Mouse (Mus musculus): ENCODE results near the gene Igf2bp3. TPM values are rescaled to one million over a fixed set of nuclear protein-coding genes. Genes with fewer than 3 reads are reported as not detected.
A peak's percentile ranks its signal among the peaks of the same experiment; 100 is the strongest.

The Igf2bp3 gene
- polyA plus RNA-seq, 1 experiment from 2014 or later, result 15.5 TPM

- Histone ChIP-seq H3K4me3 (ENCODE audit: low read length) (no peak overlapping the region), H3K27me3 (replicated peaks; ENCODE audit: control insufficient read depth, insufficient read depth, low read length) (no peaks in the 10 kb centered on the region), H3K9me3 (ENCODE audit: control insufficient read depth, low read length) (no peaks in the 10 kb centered on the region), H3K4me1 (ENCODE audit: control insufficient read depth, insufficient read depth, low read depth, low read length) (peaks cover 12% of the 10 kb centered on the region), H3K9ac (ENCODE audit: low read depth, low read length) (peak overlapping the region; percentile 19), H3K36me3 (ENCODE audit: control insufficient read depth, insufficient read depth, low read length) (no peaks in the 10 kb centered on the region), H3K4me2 (ENCODE audit: low read length) (peak overlapping the region; percentile 29; the same call in 1 of the 2 replicates), H3K27ac (ENCODE audit: low read depth, low read length) (peak overlapping the region; percentile 46)
- WGBS, result 3% methylated on average over 7 of the region's 7 CpGs
- ATAC-seq, result peak; percentile 82
Measured at GRCm38 (mm10) chr6:49055256-49055733, 159.5 kb downstream of the Igf2bp3 start.

GRCm38 (mm10) chr6:49052191-49052590, 162.6 kb downstream of the Igf2bp3 start:
- Histone ChIP-seq H3K27ac (ENCODE audit: low read depth, low read length) (no peak overlapping the region), H3K4me3 (ENCODE audit: low read length) (no peak overlapping the region), H3K9me3 (ENCODE audit: control insufficient read depth, low read length) (no peaks in the 10 kb centered on the region), H3K36me3 (ENCODE audit: control insufficient read depth, insufficient read depth, low read length) (no peaks in the 10 kb centered on the region), H3K9ac (ENCODE audit: low read depth, low read length) (no peak overlapping the region), H3K4me2 (ENCODE audit: low read length) (no peak overlapping the region), H3K27me3 (replicated peaks; ENCODE audit: control insufficient read depth, insufficient read depth, low read length) (no peaks in the 10 kb centered on the region), H3K4me1 (ENCODE audit: control insufficient read depth, insufficient read depth, low read depth, low read length) (peaks cover 12% of the 10 kb centered on the region)
- ATAC-seq, result no peak
- whole genome bisulfite sequencing, result 73% methylated on average over 5 of the region's 5 CpGs

DNA sequence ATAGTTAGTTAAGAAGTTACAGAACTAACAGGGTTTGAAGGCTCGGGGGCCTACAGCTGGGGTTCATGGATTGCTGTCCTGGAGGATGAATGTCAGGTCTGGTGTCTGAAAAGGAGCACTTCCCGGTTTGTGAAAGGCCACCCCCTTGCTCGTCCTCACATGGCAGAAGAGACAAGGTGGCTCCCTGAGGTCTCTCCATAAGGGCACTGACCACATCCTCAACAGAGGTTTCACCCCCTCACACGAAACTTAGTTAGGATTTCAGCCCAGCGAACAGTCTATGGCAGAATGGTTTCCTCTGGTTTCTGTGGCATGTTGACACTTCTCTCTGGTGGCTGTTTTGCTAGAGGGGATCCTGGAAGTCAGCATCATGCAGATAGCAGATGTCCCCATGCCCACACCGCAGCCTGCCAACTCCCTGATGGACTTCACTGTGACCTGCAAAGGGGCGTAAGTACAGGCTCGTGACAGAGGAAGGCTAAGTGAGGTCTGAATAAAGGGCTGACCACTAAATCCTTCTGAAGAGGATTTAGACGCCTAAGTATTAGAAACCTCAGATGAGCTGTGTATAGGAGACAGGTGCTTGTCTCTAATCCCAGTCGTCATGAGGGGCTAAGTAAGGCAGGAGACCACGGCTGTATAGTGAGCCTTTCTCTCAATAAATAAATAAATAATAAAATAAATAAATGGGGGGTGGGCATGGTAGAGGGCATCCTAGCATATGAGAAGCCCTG, 163.9 kb downstream of the Igf2bp3 start:
- Histone ChIP-seq H3K27ac (ENCODE audit: low read depth, low read length) (no peak overlapping the region), H3K9ac (ENCODE audit: low read depth, low read length) (no peak overlapping the region), H3K4me1 (ENCODE audit: control insufficient read depth, insufficient read depth, low read depth, low read length) (peaks cover 9% of the 10 kb centered on the region), H3K27me3 (replicated peaks; ENCODE audit: control insufficient read depth, insufficient read depth, low read length) (no peaks in the 10 kb centered on the region), H3K4me2 (ENCODE audit: low read length) (no peak overlapping the region), H3K9me3 (ENCODE audit: control insufficient read depth, low read length) (no peaks in the 10 kb centered on the region), H3K36me3 (ENCODE audit: control insufficient read depth, insufficient read depth, low read length) (no peaks in the 10 kb centered on the region), H3K4me3 (ENCODE audit: low read length) (no peak overlapping the region)
- 75% methylated on average over 11 of the region's 11 CpGs for WGBS
- ATAC-seq, result no peak

DNA sequence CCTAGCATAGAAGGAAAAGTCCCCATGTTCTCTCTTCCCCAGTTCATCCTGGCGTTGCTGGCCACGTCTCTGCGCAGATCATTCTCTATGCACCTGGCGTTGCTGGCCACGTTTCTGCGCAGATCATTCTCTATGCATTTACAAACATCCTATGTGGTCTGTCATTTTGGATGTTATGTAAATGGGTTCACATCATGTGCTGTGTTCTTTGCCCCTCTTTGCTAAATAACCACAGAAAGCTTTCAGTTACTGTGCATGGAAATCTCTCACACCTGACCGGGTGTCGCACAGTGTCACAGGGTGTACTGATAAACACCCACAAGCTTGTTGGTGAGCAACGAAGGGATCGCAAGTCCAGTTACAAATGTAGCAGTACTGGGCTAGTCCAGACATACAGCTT, 166.4 kb downstream of the Igf2bp3 start:
- Histone ChIP-seq H3K27ac (ENCODE audit: low read depth, low read length) (no peak overlapping the region), H3K4me1 (ENCODE audit: control insufficient read depth, insufficient read depth, low read depth, low read length) (no peaks in the 10 kb centered on the region), H3K4me2 (ENCODE audit: low read length) (no peak overlapping the region), H3K9ac (ENCODE audit: low read depth, low read length) (no peak overlapping the region), H3K36me3 (ENCODE audit: control insufficient read depth, insufficient read depth, low read length) (no peaks in the 10 kb centered on the region), H3K4me3 (ENCODE audit: low read length) (no peak overlapping the region), H3K27me3 (replicated peaks; ENCODE audit: control insufficient read depth, insufficient read depth, low read length) (no peaks in the 10 kb centered on the region), H3K9me3 (ENCODE audit: control insufficient read depth, low read length) (no peaks in the 10 kb centered on the region)
- no peak for ATAC-seq
- WGBS, result 92% methylated on average over 10 of the region's 10 CpGs

- no peak overlapping the region for H3K4me3 ChIP-seq (ENCODE audit: low read length)
- no peak overlapping the region for H3K4me2 ChIP-seq (ENCODE audit: low read length)
- no peaks in the 10 kb centered on the region for H3K4me1 ChIP-seq (ENCODE audit: control insufficient read depth, insufficient read depth, low read depth, low read length)
- WGBS, result 87% methylated on average over 10 of the region's 10 CpGs
- H3K9me3 ChIP-seq (ENCODE audit: control insufficient read depth, low read length), result no peaks in the 10 kb centered on the region
- no peaks in the 10 kb centered on the region for H3K27me3 ChIP-seq (replicated peaks; ENCODE audit: control insufficient read depth, insufficient read depth, low read length)
- no peak overlapping the region for H3K27ac ChIP-seq (ENCODE audit: low read depth, low read length)
- no peak for ATAC-seq
- H3K9ac ChIP-seq (ENCODE audit: low read depth, low read length), result no peak overlapping the region
- H3K36me3 ChIP-seq (ENCODE audit: control insufficient read depth, insufficient read depth, low read length), result no peaks in the 10 kb centered on the region
Measured at GRCm38 (mm10) chr6:49047848-49048247, 166.9 kb downstream of the Igf2bp3 start.

DNA sequence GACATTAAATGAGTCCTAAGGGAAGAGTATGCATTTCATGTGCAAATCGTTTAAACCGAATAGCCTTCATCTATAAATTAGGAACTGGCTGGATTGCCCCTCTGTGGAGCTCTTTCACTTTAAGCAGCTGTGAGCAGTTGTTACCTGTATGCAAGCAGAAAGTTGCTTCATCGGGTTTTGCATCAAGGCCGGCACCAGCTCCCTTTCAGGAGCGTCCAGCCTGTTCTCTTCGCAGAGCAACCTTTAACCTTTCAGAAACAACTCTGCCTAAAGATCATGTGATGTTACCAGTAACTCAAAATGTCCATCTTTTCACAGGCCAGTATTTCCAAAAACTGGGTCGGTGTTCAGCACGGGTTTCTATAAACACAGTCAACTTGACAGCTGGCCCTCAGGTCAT, 167.8 kb downstream of the Igf2bp3 start:
- ATAC-seq, result no peak
- no peak overlapping the region for H3K4me2 ChIP-seq (ENCODE audit: low read length)
- no peak overlapping the region for H3K4me3 ChIP-seq (ENCODE audit: low read length)
- H3K9me3 ChIP-seq (ENCODE audit: control insufficient read depth, low read length), result no peaks in the 10 kb centered on the region
- H3K9ac ChIP-seq (ENCODE audit: low read depth, low read length), result no peak overlapping the region
- H3K36me3 ChIP-seq (ENCODE audit: control insufficient read depth, insufficient read depth, low read length), result no peaks in the 10 kb centered on the region
- H3K27ac ChIP-seq (ENCODE audit: low read depth, low read length), result no peak overlapping the region
- 83% methylated on average over 8 of the region's 8 CpGs for WGBS
- no peaks in the 10 kb centered on the region for H3K27me3 ChIP-seq (replicated peaks; ENCODE audit: control insufficient read depth, insufficient read depth, low read length)
- no peaks in the 10 kb centered on the region for H3K4me1 ChIP-seq (ENCODE audit: control insufficient read depth, insufficient read depth, low read depth, low read length)

DNA sequence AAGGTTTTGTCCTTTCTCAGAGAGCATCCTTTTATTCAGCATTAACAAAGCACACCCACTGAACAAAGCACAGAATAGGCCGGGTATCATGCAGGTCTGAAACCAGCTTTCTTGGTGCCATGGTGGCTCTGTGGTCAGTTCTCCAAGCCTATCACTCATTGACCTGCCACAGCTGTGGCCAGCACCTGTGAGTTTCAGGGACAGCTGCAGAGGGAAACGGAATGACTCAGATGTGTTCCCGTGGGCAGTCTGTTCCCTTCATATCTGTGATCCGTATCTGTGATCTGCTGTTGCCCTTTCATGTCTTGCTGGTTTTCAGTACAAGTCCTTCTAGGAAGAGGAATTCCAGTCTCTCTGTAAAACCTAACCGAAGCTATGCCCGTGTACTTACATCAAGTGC, 168.3 kb downstream of the Igf2bp3 start:
- ATAC-seq, result no peak
- WGBS, result 54% methylated on average over 6 of the region's 6 CpGs
- Histone ChIP-seq H3K9me3 (ENCODE audit: control insufficient read depth, low read length) (no peaks in the 10 kb centered on the region), H3K4me3 (ENCODE audit: low read length) (no peak overlapping the region), H3K27ac (ENCODE audit: low read depth, low read length) (no peak overlapping the region), H3K4me2 (ENCODE audit: low read length) (no peak overlapping the region), H3K36me3 (ENCODE audit: control insufficient read depth, insufficient read depth, low read length) (no peaks in the 10 kb centered on the region), H3K4me1 (ENCODE audit: control insufficient read depth, insufficient read depth, low read depth, low read length) (no peaks in the 10 kb centered on the region), H3K27me3 (replicated peaks; ENCODE audit: control insufficient read depth, insufficient read depth, low read length) (no peaks in the 10 kb centered on the region), H3K9ac (ENCODE audit: low read depth, low read length) (no peak overlapping the region)

DNA sequence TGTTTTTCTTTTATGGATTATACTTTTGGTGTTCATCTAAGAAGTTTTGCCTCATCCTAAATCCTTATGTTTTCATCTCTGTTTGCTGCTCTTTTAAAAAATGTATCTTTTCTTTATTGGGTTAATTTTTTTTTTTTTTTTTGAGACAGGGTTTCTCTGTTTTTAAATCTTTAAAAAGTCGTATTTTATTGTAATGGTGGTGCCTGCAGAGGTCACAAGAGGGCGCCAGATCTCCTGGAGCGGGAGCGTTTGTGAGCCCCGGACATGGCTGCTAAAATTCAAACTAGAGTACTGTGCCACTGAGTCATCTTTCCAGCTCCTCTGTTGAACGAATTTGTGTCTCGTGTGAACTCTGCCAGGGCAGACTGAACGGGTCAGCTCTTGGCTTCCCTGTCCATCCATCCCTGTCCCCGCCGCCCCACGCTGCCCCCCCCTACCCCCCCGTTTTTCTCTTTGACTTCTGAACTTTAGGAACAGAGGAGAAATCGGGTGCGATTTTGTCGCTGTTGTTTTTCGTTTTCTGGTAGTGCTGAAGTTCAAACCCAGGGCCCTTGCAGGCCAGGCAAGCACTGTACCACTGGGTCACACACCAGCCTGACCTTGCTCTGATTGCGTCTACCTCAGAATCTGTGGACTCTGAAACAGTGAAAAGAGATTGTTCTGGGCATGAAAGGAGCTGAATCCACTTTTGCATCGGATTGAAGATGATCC, 175.1 kb downstream of the Igf2bp3 start:
- 12% methylated on average over 18 of the region's 18 CpGs for WGBS
- H3K4me3 ChIP-seq (ENCODE audit: low read length), result peak overlapping the region; percentile 32
- H3K27ac ChIP-seq (ENCODE audit: low read depth, low read length), result no peak overlapping the region
- peaks cover 7% of the 10 kb centered on the region for H3K27me3 ChIP-seq (replicated peaks; ENCODE audit: control insufficient read depth, insufficient read depth, low read length)
- peak overlapping the region; percentile 57 for H3K4me2 ChIP-seq (ENCODE audit: low read length)
- no peaks in the 10 kb centered on the region for H3K36me3 ChIP-seq (ENCODE audit: control insufficient read depth, insufficient read depth, low read length)
- no peaks in the 10 kb centered on the region for H3K9me3 ChIP-seq (ENCODE audit: control insufficient read depth, low read length)
- H3K9ac ChIP-seq (ENCODE audit: low read depth, low read length), result no peak overlapping the region; the same call in 1 of the 2 replicates
- 0 out of 2 replicates have a peak, but pooled peaks have one; percentile 37 for ATAC-seq
- no peaks in the 10 kb centered on the region for H3K4me1 ChIP-seq (ENCODE audit: control insufficient read depth, insufficient read depth, low read depth, low read length)

DNA sequence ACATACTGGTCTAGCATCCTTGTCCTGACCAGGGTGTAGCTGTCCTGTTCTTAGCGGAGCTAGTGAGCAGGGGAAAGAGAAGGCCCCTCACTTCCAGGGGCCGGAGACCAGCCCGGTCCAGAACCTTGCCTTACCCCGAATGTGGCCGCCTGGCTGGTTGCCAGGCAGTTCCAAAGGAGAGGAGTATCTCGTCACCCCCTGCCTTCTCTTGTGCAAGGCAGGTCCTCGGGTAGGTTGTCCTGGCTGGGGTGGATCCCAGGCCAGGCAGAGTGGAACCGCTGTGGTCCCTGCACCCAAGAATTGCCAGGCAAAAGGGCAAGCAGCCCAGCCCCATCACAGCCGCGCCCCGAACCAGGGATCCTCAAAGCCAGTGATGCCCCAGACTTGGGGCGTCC, 177.5 kb downstream of the Igf2bp3 start:
- 70% methylated on average over 12 of the region's 12 CpGs for WGBS
- no peaks in the 10 kb centered on the region for H3K4me1 ChIP-seq (ENCODE audit: control insufficient read depth, insufficient read depth, low read depth, low read length)
- H3K27me3 ChIP-seq (replicated peaks; ENCODE audit: control insufficient read depth, insufficient read depth, low read length), result peaks cover 7% of the 10 kb centered on the region
- no peak overlapping the region for H3K4me2 ChIP-seq (ENCODE audit: low read length)
- no peaks in the 10 kb centered on the region for H3K9me3 ChIP-seq (ENCODE audit: control insufficient read depth, low read length)
- no peak overlapping the region for H3K9ac ChIP-seq (ENCODE audit: low read depth, low read length)
- no peak for ATAC-seq
- no peaks in the 10 kb centered on the region for H3K36me3 ChIP-seq (ENCODE audit: control insufficient read depth, insufficient read depth, low read length)
- no peak overlapping the region for H3K4me3 ChIP-seq (ENCODE audit: low read length)
- no peak overlapping the region for H3K27ac ChIP-seq (ENCODE audit: low read depth, low read length)
